Mouse (Mus musculus) small intestine, adult 2 months (tissue): ENCODE results near the gene Slc25a23.

Experiments used
- CTCF ChIP-seq: fragments of 200-500 bp; IDR thresholded peaks from 2 replicates; pipeline ENCODE4 v1.5.1; 2012; ENCODE audit warnings: low read depth, mild to moderate bottlenecking, control low read depth, inconsistent platforms, low read length, moderate library complexity, mixed read lengths; ENCODE audit not compliant: insufficient replicate concordance, insufficient read length; ENCODE audit errors: extremely low read depth
- POLR2A ChIP-seq: fragments of 200-500 bp; IDR thresholded peaks from 2 replicates; pipeline ENCODE4 v1.6.1; 2012; ENCODE audit warnings: low read depth, mild to moderate bottlenecking, control low read depth, inconsistent platforms, low read length, moderate library complexity

- TF ChIP-seq CTCF = no peak
- no peak for TF ChIP-seq POLR2A
Observed at GRCm38 (mm10) chr17:57107064-57107463, 47.4 kb upstream of the Slc25a23 start.
